Mouse (Mus musculus): ENCODE data around the gene Ccnt1. TPM values are rescaled to one million over a fixed set of nuclear protein-coding genes. Genes with fewer than 3 reads are reported as not detected.
"Not testable (repeated sequence)": the region's sequence is repeated elsewhere in the genome, so short reads cannot be mapped to it uniquely, and the experiment has no call there.

The Ccnt1 gene
- total RNA-seq, 2 experiments from 2014 or later, result 17.3 to 21.1 TPM

DNA sequence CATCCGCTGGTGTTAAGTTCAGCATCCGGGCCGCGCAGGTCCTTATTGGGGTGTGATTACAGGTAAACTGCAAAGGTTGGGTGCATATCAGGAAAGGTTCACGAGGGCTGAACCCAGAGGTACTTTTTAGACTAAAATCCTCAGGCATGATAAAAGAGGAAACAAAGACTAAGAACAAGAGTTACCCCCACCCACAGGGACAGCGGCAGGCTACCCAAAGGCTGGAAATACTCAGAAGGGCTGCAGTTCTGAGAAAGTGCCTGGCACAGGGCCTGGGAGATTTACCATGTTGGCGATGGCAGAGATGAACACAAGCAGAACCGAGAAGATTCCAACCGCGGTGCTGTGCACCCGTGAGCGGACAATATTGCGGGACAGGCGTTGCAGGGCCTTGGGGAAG is 25.9 kb upstream of the Ccnt1 start:
- DNase-seq, result no peak

DNA sequence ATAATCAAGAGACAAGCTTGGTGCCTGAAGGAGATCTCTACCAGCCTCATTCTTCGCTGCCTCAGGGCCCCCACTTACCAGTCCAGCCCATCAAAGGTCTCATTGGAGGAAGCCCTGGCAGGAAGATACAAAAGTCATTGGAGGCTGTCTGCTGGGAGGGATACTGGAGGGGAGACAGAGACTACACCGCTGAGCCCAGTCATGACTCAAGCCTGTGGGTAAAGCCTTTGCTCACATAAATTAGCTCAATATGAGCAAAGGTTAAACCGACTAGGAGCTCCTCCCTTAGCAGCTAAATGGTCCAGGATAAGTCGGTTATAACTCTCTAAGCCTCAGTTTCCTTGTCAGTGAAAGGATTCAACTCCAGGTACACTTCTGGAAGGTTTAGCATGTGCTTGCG is 24.3 kb upstream of the Ccnt1 start:
- DNase-seq, result no peak

GRCm38 (mm10) chr15:98594193-98594592 is 23.5 kb upstream of the Ccnt1 start:
- DNase-seq, result no peak

DNA sequence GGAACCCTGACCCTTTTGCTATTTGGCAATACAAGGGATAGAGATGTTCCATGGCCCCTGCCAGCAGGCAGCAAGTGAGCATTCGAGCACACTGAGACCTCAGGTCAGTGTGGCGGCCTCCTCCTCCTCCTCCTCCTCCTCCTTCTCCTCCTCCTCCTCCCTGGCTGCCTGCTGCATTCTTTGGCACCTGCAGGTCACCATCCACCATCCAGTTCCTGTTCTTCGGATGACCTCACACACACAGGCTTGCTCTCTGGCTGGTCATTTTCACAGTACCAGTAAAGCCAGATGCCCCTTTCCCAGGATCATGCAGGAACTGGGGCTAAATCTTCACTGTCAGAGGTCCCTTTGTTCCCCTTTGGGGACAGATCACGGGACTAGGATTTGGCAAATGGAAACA is 20.7 kb upstream of the Ccnt1 start:
- DNase-seq, result no peak

DNA sequence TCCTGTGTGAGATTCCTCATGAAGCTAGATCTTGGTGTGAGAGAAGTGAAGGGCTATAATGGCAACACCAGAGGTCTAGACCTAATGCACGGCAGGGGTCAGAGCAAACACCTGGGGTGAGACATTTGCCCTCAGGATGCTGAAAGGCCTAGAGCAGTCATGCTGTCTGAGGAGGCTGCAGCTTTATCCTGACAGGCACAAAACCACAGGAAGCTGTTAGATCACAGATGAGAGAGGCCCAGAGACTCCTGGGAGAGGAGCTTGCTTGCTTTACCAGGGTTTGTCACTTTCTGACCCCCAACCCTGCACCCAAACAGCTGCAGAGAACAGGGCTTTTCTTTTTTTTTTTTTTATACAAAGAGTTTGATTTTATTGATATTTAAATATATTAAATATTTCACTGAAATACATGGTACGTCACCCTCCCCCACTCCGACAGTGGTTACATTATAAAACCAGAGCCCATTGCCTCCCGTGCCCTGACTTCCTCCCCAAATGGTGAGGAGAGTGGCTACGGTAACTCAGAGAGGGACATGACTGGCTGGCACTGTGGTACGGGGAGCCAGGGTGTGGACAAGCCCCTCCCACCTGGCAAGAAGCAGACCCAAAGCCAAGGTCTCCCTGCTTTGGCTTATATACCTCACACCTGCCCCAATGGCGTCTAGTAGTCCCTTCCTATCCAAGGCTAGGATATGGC is 19.1 kb upstream of the Ccnt1 start:
- peak; percentile 5 for DNase-seq

GRCm38 (mm10) chr15:98587751-98588150 is 17.0 kb upstream of the Ccnt1 start:
- no peak for DNase-seq

- DNase-seq, result not testable (repeated sequence)
Observed at GRCm38 (mm10) chr15:98586141-98586540, 15.4 kb upstream of the Ccnt1 start.

DNA sequence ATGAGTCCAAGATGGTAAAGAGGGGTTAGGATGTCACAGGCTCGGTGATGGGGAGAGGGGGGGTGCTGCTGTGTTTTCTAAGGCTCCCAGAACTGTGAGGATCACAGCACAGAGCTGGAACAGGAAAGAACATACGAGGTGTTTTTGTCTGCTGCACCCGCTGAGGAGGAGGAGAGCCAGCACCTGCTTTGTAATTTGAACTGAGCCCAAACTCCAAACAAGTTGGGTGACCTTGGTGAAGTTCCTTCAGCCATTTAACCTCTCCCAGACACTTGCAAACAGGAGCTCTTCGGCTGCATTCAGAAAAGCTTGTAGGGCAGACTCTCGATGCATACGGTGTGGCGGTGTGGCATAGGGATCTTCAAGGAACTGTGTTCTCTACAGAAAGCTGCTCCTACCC is 14.7 kb upstream of the Ccnt1 start:
- no peak for DNase-seq

- no peak for DNase-seq
Observed at GRCm38 (mm10) chr15:98582996-98583395, 12.3 kb upstream of the Ccnt1 start.

GRCm38 (mm10) chr15:98582410-98582809 is 11.7 kb upstream of the Ccnt1 start:
- no peak for DNase-seq

DNA sequence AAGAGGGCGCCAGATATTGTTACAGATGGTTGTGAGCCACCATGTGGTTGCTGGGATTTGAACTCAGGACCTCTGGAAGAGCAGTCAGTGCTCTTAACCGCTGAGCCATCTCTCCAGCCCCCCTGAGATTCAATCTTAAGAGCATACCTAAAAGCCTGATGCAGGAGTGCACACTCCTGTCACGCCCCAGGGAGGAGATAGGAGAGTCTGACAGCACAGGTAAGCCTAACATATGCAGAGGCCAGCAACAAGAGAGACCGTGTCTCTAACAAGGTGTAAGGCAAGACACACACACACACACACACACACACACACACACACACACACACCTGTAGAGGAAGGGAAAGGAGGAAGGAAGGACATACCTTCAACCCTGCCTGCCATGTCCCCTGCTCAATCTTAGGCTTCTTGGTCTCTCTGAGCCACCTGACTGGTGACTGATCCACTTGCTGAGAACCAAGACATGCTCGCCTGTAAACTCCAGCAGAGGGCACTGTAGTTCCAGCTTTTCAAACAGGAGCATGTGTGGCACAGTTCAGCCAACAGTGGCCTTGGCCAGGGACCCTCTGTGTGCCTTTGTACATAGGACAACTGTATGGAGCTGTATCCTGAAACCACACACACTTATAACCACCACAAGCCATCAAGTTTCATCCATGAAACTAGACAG is 9.2 kb upstream of the Ccnt1 start:
- peak; percentile 56 for DNase-seq

DNA sequence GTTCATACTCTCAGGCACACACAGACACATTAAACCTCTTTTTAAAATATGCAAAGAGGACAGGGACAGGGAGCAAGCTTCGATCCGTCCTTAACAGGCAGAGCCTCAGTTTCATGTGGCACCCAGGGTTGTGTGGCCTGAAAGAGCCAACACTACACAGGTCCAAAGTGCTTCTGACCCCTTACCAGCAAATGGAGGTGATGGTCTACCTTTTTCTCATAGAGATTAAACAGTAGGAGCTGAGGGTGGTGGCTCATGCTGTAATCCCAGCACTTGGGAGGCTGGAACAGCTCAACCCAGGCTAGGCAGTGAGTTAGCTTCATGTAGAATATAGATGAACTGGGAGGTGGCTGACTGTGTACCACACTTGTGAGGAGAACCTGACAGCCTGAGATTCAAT is 8.6 kb upstream of the Ccnt1 start:
- no peak for DNase-seq

- no peak for DNase-seq
Observed at GRCm38 (mm10) chr15:98573293-98573692, 2.6 kb upstream of the Ccnt1 start.

GRCm38 (mm10) chr15:98569795-98570365 is 843 bp downstream of the Ccnt1 start:
- no peak for DNase-seq

- no peak for DNase-seq
Observed at GRCm38 (mm10) chr15:98569216-98569615, 1.5 kb downstream of the Ccnt1 start.

DNA sequence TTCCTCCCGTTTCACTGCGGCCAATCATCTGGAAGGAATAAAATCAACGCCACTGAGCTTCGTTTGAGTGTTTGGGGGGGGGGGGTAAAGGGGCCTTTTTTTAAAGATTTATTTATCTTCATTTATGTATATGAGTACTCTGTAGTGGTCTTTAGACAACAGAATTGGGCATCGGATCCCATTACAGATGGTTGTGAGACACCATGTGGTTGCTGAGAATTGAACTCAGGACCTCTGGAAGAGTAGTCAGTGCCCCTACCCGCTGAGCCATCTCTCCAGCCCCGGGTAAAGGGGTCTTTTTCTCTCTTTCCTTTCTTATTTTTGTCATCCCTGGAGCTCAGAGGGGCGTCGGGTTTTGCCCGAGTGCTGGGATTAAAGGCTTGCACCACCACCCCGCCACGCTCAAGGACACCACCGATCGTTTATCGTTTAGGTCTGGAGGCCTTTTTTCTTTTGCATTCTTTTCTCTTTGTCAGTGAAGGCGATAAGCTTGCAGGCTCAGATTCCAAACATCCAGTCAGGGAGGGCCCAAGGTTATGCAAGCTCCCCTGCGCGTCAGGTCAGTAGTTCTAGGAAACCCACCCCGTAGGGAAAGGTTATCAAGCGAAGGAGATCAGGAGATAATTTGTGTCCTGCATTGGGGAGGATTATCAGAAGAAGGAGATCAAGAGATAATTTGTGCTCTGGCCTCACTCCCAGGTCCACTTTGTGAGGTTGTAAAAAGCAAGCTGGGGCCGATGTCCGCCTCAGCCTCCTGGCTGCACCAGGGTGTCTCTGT is 2.3 kb downstream of the Ccnt1 start:
- DNase-seq, result no peak

DNA sequence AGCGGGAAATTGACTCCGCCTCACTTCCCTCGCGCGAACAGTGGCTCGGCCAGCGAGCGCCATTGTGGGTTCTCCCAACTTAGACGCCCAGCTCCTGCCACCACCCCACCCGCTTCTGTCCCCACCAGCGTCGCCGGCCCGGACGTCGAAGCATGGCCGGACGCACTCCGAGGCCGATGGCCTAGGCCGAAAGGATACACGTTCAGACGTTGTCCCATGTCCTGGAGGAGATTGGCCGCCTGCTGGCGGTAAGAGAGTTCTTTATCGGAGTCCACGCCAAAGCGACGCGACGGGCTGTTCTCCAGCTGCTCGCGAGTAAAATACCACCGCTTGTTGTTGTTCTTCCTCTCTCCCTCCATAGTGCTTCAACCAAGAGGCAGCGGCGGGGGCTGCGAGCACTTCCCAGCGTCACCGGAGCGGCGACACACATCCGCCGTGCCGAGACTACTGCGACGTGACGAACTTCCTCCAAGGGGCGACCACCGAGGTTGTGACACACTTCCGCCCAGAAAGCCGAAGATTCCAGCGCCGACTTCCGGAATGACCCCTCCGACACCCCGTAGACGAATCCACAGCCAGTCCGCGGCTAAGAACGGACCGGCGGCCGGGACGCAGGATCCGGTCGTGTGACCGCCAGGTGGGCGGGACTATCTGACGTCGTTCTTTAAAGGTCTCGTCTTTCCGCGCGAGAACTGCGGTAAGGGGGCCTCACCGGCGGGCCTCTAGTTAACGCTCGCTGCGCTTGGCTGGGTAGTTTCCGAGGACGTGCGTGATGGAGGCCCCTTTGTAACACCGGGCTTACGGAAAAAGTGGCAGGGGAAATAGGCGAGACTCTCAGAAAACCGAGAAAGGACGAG is 3.2 kb downstream of the Ccnt1 start:
- DNase-seq, result peak; percentile 100

DNA sequence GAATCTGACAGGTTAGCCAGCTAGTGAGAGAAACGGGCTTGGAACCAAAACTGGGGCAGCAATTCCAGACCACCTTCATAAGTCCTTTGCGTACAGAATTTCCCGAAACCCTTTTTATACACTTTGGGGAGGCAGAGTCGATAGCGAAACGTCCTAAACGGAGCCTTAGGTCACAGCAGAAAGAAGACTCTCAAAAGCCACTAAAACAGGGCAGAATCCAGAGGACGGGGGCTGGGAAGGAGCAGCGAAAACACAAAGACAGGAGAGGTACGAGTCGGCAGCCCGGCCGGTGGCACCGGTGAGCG is 3.8 kb downstream of the Ccnt1 start:
- no peak for DNase-seq

- DNase-seq, result no peak
Observed at GRCm38 (mm10) chr15:98557186-98557585, 13.5 kb downstream of the Ccnt1 start.

- DNase-seq, result peak; percentile 50
Observed at GRCm38 (mm10) chr15:98555881-98556280, 14.8 kb downstream of the Ccnt1 start.

DNA sequence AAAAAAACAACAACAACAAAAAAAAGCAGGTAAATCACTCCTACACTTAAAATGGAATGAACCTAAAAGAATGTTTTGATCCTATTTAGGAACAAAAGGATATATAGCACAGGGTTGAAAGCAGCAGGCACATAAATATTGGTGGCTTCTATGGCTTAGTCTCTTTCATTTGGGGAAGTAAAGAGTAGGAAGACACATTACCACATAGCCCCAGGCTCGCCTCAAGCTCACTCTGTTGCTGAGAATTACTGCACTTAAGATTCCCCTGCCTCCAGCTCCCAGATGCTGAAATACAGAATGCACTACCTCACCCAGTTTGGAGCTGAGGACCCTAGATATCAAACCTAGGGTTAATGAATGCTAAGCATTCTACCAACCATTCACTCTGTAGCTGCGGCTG is 18.0 kb downstream of the Ccnt1 start:
- no peak for DNase-seq

- DNase-seq, result no peak
Observed at GRCm38 (mm10) chr15:98546843-98547242, 23.9 kb downstream of the Ccnt1 start.

All from gastrocnemius, postnatal 25 days (tissue).